Mouse (Mus musculus) spleen, embryonic (tissue): ENCODE measurements around the gene Kcnip3.

Experiments
- CTCF ChIA-PET: fragments of 350-600 bp; sonication (Branson Sonifier 250); formaldehyde crosslinking; loops from one replicate; lab custom pipeline; 2022; lab: Charles Lee

The Kcnip3 gene

DNA sequence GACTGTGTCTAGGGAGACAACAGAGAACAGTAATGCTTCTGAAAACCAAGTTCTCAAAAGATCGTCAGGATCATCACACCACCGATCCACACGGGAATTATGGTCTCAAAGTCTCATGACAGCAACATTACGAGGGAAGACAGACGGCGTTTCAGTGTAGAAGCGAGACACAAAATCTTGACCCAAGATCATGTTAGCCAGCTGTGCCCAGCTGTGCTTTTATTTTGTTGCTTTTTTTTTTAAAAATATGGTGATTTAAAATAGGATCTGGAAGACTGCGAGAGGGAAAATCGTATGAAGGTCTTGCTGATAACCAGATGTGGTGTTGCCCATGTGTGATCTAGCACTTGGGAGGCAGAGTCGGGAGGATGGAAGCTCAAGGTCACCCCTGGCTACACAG, 51.2 kb downstream of the Kcnip3 start:
- CTCF ChIA-PET, result no interaction called here

- CTCF ChIA-PET, result no interaction called here
Observed at GRCm38 (mm10) chr2:127470183-127470582, 51.7 kb downstream of the Kcnip3 start.

- CTCF ChIA-PET, result interaction anchor here (0.6 kb wide), 1 partner anchor 764 kb away, joined by 12 read pairs; no protein-coding TSS in a partner anchor
Observed at GRCm38 (mm10) chr2:127462314-127462713, 59.6 kb downstream of the Kcnip3 start.

- CTCF ChIA-PET, result no interaction called here
Observed at GRCm38 (mm10) chr2:127461351-127461750, 60.5 kb downstream of the Kcnip3 start.

- CTCF ChIA-PET, result no interaction called here
Observed at GRCm38 (mm10) chr2:127459341-127459740, 62.6 kb downstream of the Kcnip3 start.

DNA sequence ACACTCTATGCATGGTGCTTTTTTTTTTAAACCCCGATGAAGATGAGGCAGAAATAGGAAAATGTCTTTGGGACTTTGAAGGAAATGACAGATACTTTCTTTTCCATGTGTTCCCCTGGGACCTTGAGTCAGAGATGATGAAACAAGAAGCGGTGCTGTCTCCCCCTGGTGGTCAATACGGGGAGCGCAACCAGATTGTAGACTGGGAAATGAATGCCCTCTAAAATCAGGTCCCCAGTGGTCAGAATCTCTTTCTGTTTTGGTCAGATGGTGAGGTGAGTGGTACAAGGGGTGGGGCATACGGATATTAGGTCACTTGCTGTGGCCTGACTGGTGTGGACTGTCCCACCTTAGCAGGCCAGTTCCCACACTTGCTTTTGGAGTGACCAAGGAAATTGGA, 68.1 kb downstream of the Kcnip3 start:
- CTCF ChIA-PET, result interaction anchor here (0.7 kb wide), 1 partner anchor 120 kb away, joined by 6 read pairs; no protein-coding TSS in a partner anchor

- CTCF ChIA-PET, result no interaction called here
Observed at GRCm38 (mm10) chr2:127453141-127453540, 68.8 kb downstream of the Kcnip3 start.

GRCm38 (mm10) chr2:127451748-127452147, 70.1 kb downstream of the Kcnip3 start:
- CTCF ChIA-PET, result no interaction called here

DNA sequence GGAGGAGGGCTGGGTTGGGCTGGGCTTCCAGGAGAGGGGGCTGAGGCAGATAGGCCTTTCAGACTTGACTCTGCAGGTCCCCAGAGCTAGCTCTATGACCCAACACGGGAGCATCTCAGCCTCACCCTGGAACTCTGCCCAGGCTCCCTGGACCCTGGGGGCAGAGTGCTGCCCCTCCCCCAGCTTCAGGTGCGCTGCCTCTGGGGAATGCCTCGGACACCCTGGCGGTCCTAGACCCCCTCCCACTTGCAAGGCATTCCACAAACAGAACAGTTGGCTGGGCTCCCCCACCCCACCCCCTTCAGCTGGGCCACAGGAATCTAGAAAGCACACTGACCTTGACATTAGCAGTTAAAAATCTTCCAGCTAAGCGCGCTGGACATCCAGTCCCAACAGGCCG, 72.2 kb downstream of the Kcnip3 start:
- CTCF ChIA-PET, result interaction anchor here (0.6 kb wide), 1 partner anchor 80 kb away, joined by 9 read pairs; no protein-coding TSS in a partner anchor

- CTCF ChIA-PET, result no interaction called here
Observed at GRCm38 (mm10) chr2:127446847-127447246, 75.0 kb downstream of the Kcnip3 start.

GRCm38 (mm10) chr2:127444055-127444789, 77.7 kb downstream of the Kcnip3 start, which contains the start of gene Fahd2a:
Gene Fahd2a, minus strand, starts transcription at chr2:127444565.
- CTCF ChIA-PET, result interaction anchor here (0.5 kb wide), 1 partner anchor 373 kb away, joined by 4 read pairs; no protein-coding TSS in a partner anchor

DNA sequence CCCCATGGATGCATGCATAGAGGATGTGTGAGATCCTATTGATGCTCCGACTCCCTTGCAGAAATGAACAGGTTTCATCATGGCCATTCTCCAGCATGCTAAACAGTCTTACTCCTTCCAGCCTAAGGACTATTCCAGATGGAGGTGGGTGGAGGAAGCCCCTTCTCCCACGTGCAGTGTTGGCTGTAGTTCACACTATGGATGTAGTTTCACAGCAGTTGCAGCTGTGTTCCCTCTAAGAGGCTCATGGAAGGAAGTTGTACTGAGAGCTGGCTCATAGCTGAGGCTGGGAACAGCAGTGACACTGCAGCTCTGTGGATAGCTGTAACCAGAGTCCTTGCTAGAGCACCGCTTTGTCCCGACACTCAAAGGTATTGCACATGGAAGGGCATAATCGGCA, 84.2 kb downstream of the Kcnip3 start:
- CTCF ChIA-PET, result no interaction called here

DNA sequence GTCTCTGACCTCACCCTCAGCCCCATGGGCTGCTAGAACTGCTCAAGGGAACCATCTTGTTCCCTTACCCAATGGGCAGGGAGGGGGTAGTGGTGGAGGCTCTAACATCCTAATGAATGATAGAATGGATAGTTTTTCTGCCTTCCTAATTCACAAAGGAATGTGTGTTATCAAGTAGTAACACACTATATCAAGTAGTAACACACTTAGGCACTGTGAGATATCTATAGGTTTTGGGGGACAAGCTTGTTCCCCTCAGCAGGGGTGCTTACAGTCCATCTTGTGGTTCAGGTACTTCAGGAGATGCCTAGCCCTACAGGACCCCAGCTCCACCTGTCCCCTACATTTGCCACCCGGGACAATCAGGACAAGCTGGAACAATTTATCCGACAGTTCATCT, 86.3 kb downstream of the Kcnip3 start:
- CTCF ChIA-PET, result no interaction called here

DNA sequence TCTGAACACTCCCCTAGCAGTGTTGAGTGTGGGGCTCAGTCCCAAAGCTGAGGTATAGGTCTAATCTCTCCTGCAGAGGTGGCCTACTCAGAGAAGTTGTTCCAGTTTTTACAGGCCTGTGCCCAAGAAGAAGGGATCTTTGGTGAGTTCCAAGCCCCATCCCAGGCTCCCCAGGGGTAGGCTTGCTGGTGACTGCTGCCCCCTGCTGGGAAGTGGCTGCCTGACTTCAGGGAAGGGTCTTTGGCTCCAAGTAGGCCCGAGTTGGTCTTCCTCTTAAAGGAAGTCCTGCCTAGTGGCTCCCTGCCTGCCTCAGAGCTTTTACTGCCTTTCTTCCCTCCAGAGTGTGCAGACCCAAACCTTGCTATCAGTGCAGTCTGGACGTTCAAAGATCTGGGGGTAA, 86.8 kb downstream of the Kcnip3 start:
- CTCF ChIA-PET, result no interaction called here

- CTCF ChIA-PET, result no interaction called here
Observed at GRCm38 (mm10) chr2:127433487-127434295, 88.2 kb downstream of the Kcnip3 start.

DNA sequence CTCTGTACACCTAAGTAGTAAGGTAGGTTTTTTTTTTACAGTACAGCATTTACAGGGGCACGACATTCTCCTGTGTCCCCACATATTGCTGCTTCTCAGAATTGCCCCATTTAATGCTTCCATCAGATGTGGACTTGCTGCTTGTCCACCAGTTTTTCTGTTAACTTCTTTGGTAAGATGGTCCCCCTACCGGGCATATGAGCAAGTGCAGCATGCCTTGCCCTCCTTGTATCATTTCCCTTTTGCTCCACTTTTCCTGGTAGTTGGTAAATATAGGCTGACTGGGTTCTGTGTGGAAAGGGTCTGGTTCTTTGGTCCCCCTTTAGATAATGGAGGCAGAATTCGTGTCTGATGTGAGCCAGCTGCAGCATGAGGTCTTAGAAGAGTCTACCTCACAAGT, 91.7 kb downstream of the Kcnip3 start:
- CTCF ChIA-PET, result no interaction called here

DNA sequence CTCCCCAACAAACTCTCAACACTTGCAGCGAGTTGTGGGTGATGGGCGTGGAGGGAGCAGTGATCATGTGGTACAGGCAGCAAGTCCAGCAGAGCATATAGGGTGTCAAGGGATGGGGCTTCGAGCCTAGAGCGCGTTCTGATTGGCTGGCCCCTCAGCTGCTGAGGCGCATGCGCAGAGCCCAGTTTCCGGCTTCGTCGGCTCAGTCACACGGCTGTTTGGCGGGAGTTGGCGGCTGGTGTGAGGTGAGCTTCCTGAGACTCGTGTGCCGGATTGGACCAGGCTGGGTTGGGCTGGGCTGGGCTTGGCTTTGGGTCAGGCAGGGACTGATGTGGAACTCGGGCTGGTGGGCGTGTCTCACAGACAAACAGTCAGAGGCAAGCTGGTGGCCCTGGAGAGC, 96.9 kb downstream of the Kcnip3 start, which contains the start of gene Gpat2:
TSS of gene Gpat2 (plus strand) at position 223 of the 400 bp plus-strand sequence.
- CTCF ChIA-PET, result no interaction called here

- CTCF ChIA-PET, result no interaction called here
Observed at GRCm38 (mm10) chr2:127418266-127418970, 103.5 kb downstream of the Kcnip3 start.

DNA sequence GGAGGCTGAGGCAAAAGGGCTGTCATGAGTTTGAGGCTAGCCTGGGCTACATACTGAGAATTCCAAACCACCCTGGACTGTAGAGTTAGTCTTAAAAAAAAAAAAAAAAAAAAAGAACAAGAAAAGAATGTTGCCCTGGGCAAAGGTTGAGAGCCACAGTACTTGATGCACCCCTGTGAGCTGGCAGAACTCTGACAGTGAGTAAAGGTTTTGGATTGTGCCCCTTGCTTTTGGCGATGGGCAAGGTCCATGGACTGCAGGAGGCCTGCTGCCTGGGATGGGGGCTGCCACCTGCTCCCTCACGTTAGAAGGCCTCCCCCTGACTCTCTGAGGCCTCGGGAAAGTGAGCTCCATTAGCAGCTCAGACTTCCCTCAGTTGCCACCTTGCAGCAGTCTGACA, 105.2 kb downstream of the Kcnip3 start:
- CTCF ChIA-PET, result interaction anchor here (0.5 to 0.6 kb wide), 2 partner anchors 411 to 668 kb away, joined by 3 to 6 read pairs; no protein-coding TSS in a partner anchor

DNA sequence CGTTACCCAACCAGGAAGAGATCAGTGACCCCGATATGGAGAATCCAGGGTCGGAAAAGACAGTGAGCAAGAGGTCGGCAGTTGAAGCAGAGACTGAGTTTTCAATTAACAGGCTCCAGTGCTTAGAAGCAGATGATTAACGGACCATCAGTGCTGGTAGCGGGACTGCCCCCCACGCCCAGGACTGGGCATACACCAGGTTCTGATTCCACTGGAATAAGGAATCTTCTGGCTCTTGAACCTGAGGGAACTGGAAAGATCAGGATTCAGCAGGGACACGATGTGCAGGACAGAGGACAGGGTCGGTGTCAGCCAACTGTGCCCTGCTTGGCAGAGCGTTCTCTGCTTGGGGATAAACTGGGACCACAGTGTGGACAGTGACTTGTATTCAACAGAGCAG, 106.1 kb downstream of the Kcnip3 start:
- CTCF ChIA-PET, result no interaction called here

DNA sequence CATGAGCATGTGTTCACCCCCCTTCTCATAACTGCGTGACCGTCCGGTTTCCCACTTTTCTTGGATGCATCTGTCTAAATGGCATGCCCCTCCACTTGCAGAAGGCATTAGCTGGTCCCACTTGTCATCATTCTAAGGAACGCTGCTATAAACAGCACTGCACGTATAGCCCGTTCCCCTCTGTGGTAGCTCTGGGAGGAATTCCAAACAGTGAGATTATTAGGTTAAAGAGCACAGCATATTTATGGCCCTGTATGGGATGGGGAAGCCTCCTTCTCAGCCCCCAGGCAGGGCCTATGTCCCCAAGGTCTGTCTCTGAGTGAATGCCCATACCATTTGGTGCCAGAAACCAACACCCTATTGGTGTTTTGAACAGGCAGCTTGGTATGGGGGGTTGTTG, 110.8 kb downstream of the Kcnip3 start:
- CTCF ChIA-PET, result no interaction called here
